Mouse (Mus musculus) hindbrain, embryonic 11.5 days (tissue): Measurements from ENCODE around the gene Mtmr6. TPM values are rescaled to one million over a fixed set of nuclear protein-coding genes. Genes with fewer than 3 reads are reported as not detected.
A peak's percentile ranks its signal among the peaks of the same experiment; 100 is the strongest.

Experiments
- ATAC-seq: fragments of 200-750 bp; cut with Nextera tagmentation; 2 replicates; pipeline ENCODE4 v1.8.0; 2017; ENCODE audit warnings: mild to moderate bottlenecking, moderate TSS enrichment, moderate library complexity; ENCODE audit not compliant: low FRiP score
- DNase-seq: peaks from one replicate; pipeline ENCODE4 v3.0.0-alpha.2; 2015; ENCODE audit warnings: low spot score
- H3K27ac ChIP-seq: fragments of 300-500 bp; sonication (generic); 2 replicates; pipeline ENCODE4 v1.5.1; 2014; ENCODE audit warnings: mild to moderate bottlenecking, low read depth, low read length
- H3K27me3 ChIP-seq: fragments of 300-500 bp; sonication (generic); 2 replicates; pipeline ENCODE4 v1.6.1; 2014; ENCODE audit warnings: mild to moderate bottlenecking, low read length, moderate library complexity, mixed read lengths; ENCODE audit not compliant: control insufficient read depth, insufficient read depth
- H3K36me3 ChIP-seq: fragments of 300-500 bp; sonication (generic); 2 replicates; pipeline ENCODE4 v1.6.1; 2014; ENCODE audit warnings: mild to moderate bottlenecking, low read length, moderate library complexity, mixed read lengths; ENCODE audit not compliant: control insufficient read depth, insufficient read depth
- H3K4me1 ChIP-seq: fragments of 300-500 bp; sonication (generic); replicated peaks from 2 replicates; pipeline ENCODE4 v1.6.1; 2014; ENCODE audit warnings: low read length, mixed read lengths; ENCODE audit not compliant: control insufficient read depth, insufficient read depth
- H3K4me2 ChIP-seq: fragments of 300-500 bp; sonication (generic); replicated peaks from 2 replicates; pipeline ENCODE4 v1.6.1; 2014; ENCODE audit warnings: mild to moderate bottlenecking, low read depth, low read length
- H3K4me3 ChIP-seq: fragments of 300-500 bp; sonication (generic); 2 replicates; pipeline ENCODE4 v1.5.1; 2014; ENCODE audit warnings: low read depth, low read length
- H3K9ac ChIP-seq: fragments of 300-500 bp; sonication (generic); 2 replicates; pipeline ENCODE4 v1.6.1; 2014; ENCODE audit warnings: low read depth, low read length
- H3K9me3 ChIP-seq: fragments of 300-500 bp; sonication (generic); 2 replicates; pipeline ENCODE4 v1.6.1; 2016; ENCODE audit warnings: low read length; ENCODE audit not compliant: control insufficient read depth
- WGBS: fragments of 180-500 bp; shearing (Covaris S2); extraction: QIAGEN DNeasy Blood & Tissue Kit; methylation state at CpG from one replicate; pipeline ENCODE4 v1.1.7; 2014; 5-methylcytosine and 5-hydroxymethylcytosine counted together
- polyA plus RNA-seq: library from polyadenylated mRNA; unstranded; fragments of >200 nt; fragmentation: Nextera tagmentation; extraction: Ambion mirVana; gene quantifications from 2 replicates; pipeline ENCODE4 v1.2.1, GENCODE M21; 2014

Gene Mtmr6
- polyA plus RNA-seq, 1 experiment from 2014 or later = 46.4 TPM

- Histone ChIP-seq H3K4me3 (no peak overlapping the region), H3K27me3 (no peaks in the 10 kb centered on the region), H3K36me3 (no peaks in the 10 kb centered on the region), H3K9ac (no peak overlapping the region), H3K27ac (no peak overlapping the region), H3K9me3 (no peaks in the 10 kb centered on the region), H3K4me1 (no peaks in the 10 kb centered on the region), H3K4me2 (no peak overlapping the region)
- 95% methylated on average over 7 of the region's 7 CpGs for WGBS
- no peak for DNase-seq
- no peak for ATAC-seq
Measured at GRCm38 (mm10) chr14:60275301-60276276, 10.6 kb downstream of the Mtmr6 start.

- H3K4me1 ChIP-seq = no peaks in the 10 kb centered on the region
- no peaks in the 10 kb centered on the region for H3K9me3 ChIP-seq
- ATAC-seq = no peak
- H3K36me3 ChIP-seq = no peaks in the 10 kb centered on the region
- 89% methylated on average over 7 of the region's 7 CpGs for WGBS
- no peaks in the 10 kb centered on the region for H3K27me3 ChIP-seq
- no peak overlapping the region for H3K9ac ChIP-seq
- no peak overlapping the region for H3K4me3 ChIP-seq
- no peak overlapping the region for H3K27ac ChIP-seq
- H3K4me2 ChIP-seq = no peak overlapping the region
- DNase-seq = no peak
Measured at GRCm38 (mm10) chr14:60286194-60286863, 21.3 kb downstream of the Mtmr6 start.

- no peak overlapping the region for H3K27ac ChIP-seq
- WGBS = 93% methylated on average over 4 of the region's 4 CpGs
- H3K4me3 ChIP-seq = no peak overlapping the region
- no peak overlapping the region for H3K9ac ChIP-seq
- no peaks in the 10 kb centered on the region for H3K27me3 ChIP-seq
- H3K4me2 ChIP-seq = no peak overlapping the region
- DNase-seq (no peak), ATAC-seq (no peak)
- no peaks in the 10 kb centered on the region for H3K4me1 ChIP-seq
- H3K36me3 ChIP-seq = no peaks in the 10 kb centered on the region
- no peaks in the 10 kb centered on the region for H3K9me3 ChIP-seq
Measured at GRCm38 (mm10) chr14:60290363-60290762, 25.3 kb downstream of the Mtmr6 start.

GRCm38 (mm10) chr14:60295531-60295930 lies 30.5 kb downstream of the Mtmr6 start:
- H3K27ac ChIP-seq = no peak overlapping the region
- no peaks in the 10 kb centered on the region for H3K36me3 ChIP-seq
- WGBS = 86% methylated on average over 1 of the region's 1 CpGs
- no peak overlapping the region for H3K4me3 ChIP-seq
- no peak overlapping the region for H3K9ac ChIP-seq
- H3K4me1 ChIP-seq = no peaks in the 10 kb centered on the region
- H3K9me3 ChIP-seq = no peaks in the 10 kb centered on the region
- DNase-seq = no peak
- H3K27me3 ChIP-seq = no peaks in the 10 kb centered on the region
- no peak overlapping the region for H3K4me2 ChIP-seq
- ATAC-seq = no peak

GRCm38 (mm10) chr14:60300224-60300991 lies 35.4 kb downstream of the Mtmr6 start:
- DNase-seq (peak; percentile 12), ATAC-seq (no peak)
- 67% methylated on average over 14 of the region's 14 CpGs for WGBS

GRCm38 (mm10) chr14:60301024-60301423 lies 36.0 kb downstream of the Mtmr6 start:
- H3K4me2 ChIP-seq = no peak overlapping the region
- no peak overlapping the region for H3K4me3 ChIP-seq
- WGBS = 64% methylated on average over 6 of the region's 6 CpGs
- no peaks in the 10 kb centered on the region for H3K27me3 ChIP-seq
- no peaks in the 10 kb centered on the region for H3K36me3 ChIP-seq
- H3K9me3 ChIP-seq = no peaks in the 10 kb centered on the region
- ATAC-seq = no peak
- H3K9ac ChIP-seq = no peak overlapping the region
- DNase-seq = no peak
- H3K27ac ChIP-seq = no peak overlapping the region
- no peaks in the 10 kb centered on the region for H3K4me1 ChIP-seq

More at GRCm38 (mm10) chr14:60300224-60300991, 35.4 kb downstream of the Mtmr6 start:
- Histone ChIP-seq H3K4me3 (no peak overlapping the region), H3K4me2 (no peak overlapping the region), H3K36me3 (no peaks in the 10 kb centered on the region), H3K27ac (0 out of 2 replicates have a peak overlapping the region, but pooled peaks have one; percentile 4), H3K9me3 (no peaks in the 10 kb centered on the region), H3K4me1 (no peaks in the 10 kb centered on the region), H3K9ac (no peak overlapping the region), H3K27me3 (no peaks in the 10 kb centered on the region)

- ATAC-seq (no peak), DNase-seq (no peak)
- 81% methylated on average over 4 of the region's 4 CpGs for WGBS
- Histone ChIP-seq H3K9me3 (no peaks in the 10 kb centered on the region), H3K4me1 (no peaks in the 10 kb centered on the region), H3K4me3 (no peak overlapping the region), H3K27me3 (no peaks in the 10 kb centered on the region), H3K36me3 (no peaks in the 10 kb centered on the region), H3K9ac (no peak overlapping the region), H3K27ac (no peak overlapping the region), H3K4me2 (no peak overlapping the region)
Measured at GRCm38 (mm10) chr14:60302441-60302840, 37.4 kb downstream of the Mtmr6 start.

GRCm38 (mm10) chr14:60304441-60305220 lies 39.6 kb downstream of the Mtmr6 start:
- Histone ChIP-seq H3K36me3 (no peaks in the 10 kb centered on the region), H3K4me3 (no peak overlapping the region), H3K4me1 (no peaks in the 10 kb centered on the region), H3K9me3 (no peaks in the 10 kb centered on the region), H3K27me3 (no peaks in the 10 kb centered on the region), H3K9ac (no peak overlapping the region), H3K27ac (no peak overlapping the region), H3K4me2 (no peak overlapping the region)
- DNase-seq (no peak), ATAC-seq (no peak)
- WGBS = 92% methylated on average over 2 of the region's 2 CpGs
